Mouse (Mus musculus): ENCODE data around the gene Qsox2. TPM values are rescaled to one million over a fixed set of nuclear protein-coding genes. Genes with fewer than 3 reads are reported as not detected.

The Qsox2 gene
- polyA plus RNA-seq, 1 experiment = 51.8 TPM

DNA sequence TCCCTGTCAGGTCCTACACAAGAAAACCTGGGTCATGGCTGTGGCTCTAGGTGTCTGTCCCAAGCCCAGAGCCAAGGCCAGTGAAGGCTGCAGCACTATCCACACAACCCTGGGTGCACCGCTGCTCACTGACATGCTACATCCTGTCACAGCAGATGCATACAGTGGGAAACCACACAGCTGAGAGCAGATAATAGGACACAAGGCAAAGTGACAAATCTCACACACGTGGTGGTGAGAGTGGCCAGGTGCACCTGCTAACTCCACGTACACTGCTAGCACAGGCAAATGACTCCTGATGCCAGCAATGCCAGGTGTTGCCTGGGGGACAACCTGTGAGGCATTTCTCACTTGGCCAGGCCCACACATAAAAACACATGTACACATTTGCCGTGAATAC lies 12.1 kb downstream of the Qsox2 start:
- no peak for DNase-seq (ENCODE audit: low read depth)

DNA sequence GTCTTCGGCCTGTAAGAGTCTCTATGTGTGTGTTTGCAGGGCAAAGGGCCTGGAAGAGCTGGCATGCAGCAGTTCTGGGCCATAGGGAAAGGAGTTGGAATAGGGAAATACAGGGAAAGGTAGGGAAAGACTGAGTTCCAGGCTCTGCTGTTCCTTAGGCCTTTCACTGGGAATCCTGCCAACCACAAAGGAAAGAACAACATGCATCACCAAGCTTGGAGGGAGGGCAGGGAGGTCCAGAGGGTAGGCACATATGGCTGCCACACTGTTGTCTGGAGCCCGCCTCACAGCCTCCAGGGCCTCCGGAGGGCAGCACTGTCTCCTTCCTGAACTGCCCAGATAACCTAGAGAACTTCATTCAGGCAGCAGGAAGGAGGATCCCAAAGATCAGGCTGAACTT lies 13.4 kb downstream of the Qsox2 start:
- no peak for DNase-seq (ENCODE audit: low read depth)

DNA sequence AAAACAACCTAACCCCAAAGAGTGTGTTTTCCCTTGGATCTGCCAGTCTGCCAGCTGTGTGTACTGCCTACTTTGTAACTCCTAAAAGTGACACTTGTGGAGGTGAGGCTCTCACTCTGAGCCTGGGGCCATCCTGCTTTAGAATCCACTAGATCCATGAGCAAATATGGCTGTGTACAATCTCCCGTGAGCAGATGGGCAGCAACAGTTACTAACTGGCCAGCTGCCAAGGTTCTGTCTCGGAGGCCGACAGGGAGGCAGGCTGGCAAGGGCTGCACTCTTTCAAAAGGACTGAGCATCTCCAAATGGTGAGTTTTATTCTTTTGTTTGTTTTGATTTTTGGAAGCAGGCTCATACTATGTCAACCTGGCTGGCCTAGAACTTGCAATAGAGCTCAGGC lies 22.8 kb downstream of the Qsox2 start:
- DNase-seq (ENCODE audit: low read depth) = no peak

DNA sequence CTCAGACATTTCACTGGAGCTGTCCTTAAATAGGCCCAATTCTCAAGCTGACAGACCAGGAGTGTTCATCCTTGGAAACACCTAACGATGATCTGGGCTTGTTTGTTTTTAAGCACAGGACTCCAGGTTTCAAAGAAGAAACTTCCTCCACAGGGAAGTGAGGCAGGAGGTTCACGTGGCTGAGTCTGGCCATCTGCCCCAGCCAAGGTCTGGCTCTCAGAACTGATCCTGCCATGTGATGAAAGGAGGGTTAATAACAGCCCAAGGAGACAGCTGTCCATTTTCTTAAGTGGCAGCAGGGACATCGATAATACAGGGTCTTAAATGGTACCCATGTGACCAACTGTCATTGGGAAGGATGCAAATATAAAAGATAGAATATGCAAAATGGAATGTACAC lies 27.8 kb downstream of the Qsox2 start:
- no peak for DNase-seq (ENCODE audit: low read depth)

DNA sequence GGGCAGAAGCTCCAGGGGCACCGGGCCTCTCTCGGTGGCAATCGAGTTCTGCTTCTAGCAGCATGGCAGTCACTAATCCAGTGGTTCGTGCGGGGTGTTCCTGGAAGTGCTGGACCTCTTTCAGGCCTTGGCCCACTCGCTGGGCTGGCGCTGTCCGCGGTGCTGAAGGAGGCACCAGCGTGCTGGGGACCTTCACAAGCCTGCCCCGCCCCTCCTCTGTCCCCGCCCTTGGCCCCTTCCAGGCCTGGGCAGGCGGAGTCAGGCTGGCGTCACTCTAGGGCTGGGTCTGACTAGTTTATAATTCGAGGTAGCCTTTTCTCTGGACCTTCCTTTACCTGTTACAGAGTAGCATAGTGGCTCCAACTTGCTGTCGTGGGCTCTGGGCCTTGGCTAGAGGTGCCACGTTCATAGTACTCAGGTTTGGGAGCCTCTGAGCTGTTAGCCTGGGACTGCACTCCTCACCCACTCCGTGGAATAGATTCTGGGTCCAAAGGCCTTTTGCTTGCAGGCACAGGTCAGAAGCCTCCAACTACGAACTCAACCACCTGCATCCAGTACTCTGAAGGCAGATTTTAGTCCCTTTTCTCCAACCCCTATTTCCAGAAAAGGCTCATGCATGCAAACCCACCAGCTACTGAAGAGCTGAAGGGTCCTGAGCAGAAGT lies 29.1 kb downstream of the Qsox2 start, which contains the start of gene Lhx3:
Gene Lhx3, minus strand, starts transcription at position 164 of the 664 bp plus-strand sequence.
- no peak for DNase-seq (ENCODE audit: low read depth)

DNA sequence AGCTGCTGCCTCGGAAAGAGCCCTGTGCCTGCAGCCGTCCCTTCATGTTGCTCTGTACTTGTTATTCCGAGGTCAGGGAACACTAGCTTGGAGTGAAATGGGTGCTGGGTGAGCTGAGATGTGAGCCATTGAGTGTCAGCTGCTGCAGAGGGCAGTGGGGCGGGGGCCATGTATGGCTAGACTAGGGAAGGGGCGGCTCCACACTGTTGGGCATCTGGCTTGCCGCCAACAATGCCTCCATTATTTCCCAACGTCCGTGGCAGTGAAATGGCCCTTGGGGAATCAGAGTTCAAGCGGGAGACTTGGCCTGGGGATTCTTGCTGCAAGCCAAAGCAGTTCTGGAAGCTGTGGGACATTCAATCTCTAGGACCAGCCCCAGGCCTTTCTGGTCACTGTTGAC lies 29.8 kb downstream of the Qsox2 start:
- no peak for DNase-seq (ENCODE audit: low read depth)

DNA sequence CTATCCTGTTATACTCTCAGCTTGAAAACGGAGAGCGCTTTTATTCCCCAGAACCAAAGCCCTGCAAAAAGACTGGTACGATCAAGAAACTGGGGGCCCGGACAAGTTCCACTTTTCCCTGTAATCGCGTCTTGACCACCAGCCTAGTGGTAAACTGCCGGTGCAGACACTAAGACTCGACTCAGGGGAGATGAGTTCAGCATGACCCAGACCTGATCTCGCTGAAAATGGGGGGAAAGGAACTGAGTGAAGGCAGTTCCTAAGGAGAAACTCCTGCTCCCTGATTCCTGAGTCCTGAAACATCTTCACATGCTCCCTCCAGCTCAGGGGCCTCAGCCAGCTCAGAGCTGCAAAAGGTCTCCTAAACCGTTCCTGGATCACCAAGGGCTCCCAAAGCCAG lies 31.6 kb downstream of the Qsox2 start:
- DNase-seq (ENCODE audit: low read depth) = no peak

DNA sequence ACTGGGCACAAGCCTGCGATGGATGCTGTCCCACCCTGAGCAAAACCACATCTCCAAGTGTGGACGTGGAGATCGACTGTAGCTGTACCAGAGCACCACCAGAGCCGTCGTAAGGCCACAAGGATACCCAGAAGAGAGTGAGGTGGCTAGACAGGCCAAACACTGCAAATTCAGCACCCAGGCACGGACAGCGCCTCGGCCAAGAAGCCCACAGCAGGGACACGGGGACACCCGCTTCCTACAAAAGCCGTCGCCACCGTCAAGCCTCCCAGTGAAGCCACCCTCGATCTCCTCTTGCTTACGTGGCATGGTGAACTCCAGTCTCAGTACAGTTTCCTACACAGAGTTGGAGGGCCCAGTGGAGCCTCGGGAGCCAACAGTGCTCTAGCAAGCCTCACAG lies 32.2 kb downstream of the Qsox2 start:
- DNase-seq (ENCODE audit: low read depth) = no peak

DNA sequence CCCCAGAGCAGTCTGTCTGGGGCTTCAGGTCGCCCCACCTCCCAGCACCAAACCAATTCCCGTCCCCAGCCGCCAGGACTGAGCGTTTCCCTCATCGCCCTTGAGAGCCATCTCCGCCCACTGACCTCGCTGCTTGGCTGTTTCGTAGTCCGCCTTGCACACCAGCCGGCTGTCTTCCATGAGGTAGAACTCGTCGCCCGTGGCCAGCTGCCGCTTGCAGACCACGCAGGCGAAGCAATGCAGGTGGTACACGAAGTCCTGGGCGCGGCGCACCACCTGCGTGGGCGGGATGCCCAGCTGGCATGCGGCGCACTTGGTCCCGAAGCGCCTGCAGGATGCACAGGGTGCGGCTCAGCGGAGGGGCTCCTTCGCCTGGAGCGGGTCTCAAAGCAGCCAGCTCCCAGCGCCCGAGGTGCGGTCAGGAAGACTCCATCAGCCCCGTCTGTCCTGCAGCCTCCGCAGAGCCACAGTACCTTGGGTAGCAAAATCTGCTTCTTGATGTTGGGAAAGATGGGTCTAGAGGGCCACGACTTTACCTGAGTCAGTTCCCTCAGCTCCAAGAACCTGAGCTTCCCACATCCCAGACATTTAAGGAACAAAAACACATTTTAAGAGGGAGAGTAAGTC lies 34.4 kb downstream of the Qsox2 start:
- no peak for DNase-seq (ENCODE audit: low read depth)

DNA sequence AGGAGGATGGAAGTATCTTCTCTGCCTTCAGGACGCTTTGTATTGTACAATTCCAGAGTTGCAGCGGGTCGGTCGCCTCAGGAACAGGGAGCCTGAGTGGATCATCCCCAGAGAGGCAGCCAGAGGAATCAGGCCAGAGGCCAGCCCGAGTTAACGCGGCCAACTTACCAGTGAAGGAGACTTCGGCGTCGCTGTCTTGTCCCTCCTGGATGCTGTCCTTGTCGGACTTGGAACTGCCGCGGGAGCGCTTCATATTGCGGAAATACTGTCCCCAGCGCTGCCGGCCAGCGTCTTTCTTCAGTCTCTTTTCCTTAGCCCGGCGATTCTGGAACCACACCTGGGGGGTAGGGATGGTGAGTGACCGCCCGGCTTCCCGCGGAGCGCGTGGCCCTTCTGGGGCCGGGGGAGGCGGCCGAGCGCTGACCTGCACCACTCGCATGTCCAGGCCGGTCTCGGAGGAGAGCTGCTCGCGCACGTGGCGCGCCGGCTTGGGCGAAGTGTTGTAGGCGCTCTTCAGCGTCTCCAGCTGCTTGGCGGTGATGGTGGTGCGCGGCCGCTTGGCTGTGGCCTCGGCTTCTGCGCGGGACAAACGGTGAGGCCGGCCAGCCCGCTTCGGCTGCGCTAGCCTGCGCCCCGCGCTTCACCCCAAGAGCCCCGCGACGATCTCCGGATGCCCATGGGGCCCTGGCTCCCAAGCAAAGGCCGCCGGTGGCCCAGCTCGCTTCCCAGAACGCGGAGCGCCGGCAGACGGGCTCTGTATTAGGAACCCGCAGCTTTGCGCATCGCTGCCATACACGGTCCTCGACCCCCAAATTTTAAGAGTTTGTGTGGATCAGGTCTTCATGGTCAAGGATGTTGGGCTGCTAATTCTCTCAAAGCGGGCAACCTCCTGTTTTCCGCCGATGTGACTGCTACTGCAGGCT lies 35.1 kb downstream of the Qsox2 start:
- no peak for DNase-seq (ENCODE audit: low read depth)

GRCm38 (mm10) chr2:26198488-26198887 lies 38.8 kb downstream of the Qsox2 start:
- DNase-seq (ENCODE audit: low read depth) = no peak

DNA sequence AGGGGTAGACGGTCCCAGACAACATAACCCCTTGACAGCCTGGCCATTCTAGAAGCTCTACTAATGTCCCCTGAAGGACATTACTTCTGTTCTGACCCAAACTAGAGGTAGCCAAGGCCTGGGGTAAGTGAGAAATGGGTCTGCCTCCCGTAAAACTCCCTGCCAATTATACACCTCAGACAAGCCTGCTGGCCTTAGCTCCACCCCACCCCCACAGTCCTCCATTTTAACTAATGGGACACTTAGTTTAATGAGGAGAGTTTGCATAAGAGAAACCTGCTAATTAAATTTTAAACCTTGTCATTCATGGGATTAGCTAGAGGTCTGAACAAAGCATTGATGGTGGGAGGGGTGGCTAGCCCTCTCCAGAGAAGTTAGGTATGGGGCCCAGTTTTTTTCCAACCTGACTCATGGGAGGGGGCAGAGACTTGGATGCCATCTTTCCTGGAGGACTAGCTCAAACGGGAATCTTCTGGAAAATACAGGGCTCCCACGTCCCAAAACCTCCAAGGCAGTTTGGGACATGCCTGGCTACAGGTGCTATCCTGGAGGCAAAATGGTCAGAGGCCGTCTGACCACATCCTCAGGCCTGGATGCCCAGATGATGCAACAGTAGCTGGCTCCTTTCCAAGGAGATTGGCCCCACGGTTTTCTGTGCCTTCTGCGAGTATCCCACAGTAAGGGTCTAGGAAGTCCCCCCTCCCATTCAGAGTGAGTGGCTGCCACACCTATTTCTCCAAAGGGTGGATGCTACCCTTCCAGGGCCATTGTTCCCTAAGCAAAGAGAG lies 42.6 kb downstream of the Qsox2 start:
- DNase-seq (ENCODE audit: low read depth) = no peak

DNA sequence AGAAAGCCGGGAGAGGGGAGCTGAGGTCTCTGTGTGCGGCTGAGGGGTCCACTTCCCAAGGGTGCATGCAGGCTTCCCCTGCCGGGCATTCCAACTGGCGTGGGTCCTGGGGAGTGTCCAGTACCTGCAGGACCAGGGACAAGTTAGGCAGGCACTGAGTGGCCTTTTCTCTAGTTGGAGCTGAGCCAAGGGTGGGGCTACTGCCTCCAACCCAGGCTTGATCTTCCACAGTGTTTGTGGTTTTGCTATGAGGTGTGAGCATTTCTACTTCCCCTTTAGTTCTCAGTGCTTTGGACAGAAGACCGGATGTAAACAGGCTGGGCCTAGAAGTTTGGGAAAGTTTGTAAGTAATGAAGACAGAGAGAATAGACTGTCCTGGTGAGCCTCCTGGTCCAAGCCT lies 48.8 kb downstream of the Qsox2 start:
- DNase-seq (ENCODE audit: low read depth) = no peak

DNA sequence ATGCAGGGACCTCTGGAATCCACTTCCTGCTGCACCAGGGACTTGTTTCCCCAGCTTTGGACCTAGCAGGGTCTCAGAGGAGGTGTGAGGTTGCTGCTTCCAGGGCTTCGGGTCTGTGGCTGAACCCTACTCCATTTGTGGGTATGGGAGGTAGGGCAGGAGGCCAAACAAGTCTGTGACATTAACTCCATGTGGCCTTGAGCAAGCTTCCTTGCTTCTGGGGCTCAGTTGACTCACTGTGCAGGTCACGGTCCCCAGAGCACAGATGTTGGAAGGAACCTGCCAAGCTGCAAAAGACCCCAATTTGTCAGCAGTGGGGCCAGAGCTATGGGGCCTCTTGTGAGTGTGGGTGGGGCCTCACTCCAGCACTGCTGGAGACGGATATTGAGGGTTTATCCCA lies 53.0 kb downstream of the Qsox2 start:
- no peak for DNase-seq (ENCODE audit: low read depth)

DNA sequence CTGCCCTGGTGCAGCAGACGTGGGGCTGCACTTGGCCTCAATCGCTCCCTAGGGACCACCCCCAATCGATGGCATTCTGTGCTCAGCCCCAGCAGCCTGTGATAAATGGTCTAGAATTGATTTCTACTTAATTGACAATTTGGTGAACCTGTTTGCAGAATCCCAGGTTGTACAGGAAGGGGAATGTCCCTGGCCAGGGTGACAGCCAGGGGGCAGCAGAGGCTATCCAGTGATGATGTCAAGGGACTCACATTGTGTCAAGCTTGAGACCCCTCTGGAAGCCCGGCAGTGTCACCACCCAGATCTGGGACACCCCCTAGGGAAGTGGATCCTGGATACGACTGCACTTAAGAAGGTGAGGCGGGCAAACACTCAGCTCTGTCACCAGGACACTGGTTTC lies 54.7 kb downstream of the Qsox2 start:
- no peak for DNase-seq (ENCODE audit: low read depth)

DNA sequence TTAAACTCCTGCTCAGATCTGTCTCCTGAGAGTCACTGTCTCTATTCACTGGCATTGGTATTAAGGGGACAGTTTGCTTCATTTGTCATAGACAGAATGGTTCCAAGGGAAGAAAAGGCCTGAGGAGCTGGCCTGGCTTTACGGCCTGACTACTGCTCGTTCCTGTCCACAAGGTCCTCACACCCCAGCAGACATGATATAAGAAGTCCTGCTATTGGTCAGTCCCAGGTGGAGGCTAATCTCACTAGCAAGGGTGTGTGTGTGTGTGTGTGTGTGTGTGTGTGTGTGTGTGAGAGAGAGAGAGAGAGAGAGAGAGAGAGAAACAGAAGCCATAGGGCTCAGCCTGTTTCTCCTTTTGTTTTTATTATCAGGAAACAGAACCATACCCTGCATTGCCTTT lies 60.1 kb downstream of the Qsox2 start:
- no peak for DNase-seq (ENCODE audit: low read depth)

- DNase-seq (ENCODE audit: low read depth) = no peak
These were observed 60.6 kb downstream of the Qsox2 start for GRCm38 (mm10) chr2:26176731-26177130.

- DNase-seq (ENCODE audit: low read depth) = no peak
These were observed 62.1 kb downstream of the Qsox2 start for GRCm38 (mm10) chr2:26175191-26175590.

GRCm38 (mm10) chr2:26172166-26172565 lies 65.2 kb downstream of the Qsox2 start:
- DNase-seq (ENCODE audit: low read depth) = no peak

GRCm38 (mm10) chr2:26170376-26170775 lies 66.9 kb downstream of the Qsox2 start:
- no peak for DNase-seq (ENCODE audit: low read depth)

- no peak for DNase-seq (ENCODE audit: low read depth)
These were observed 68.3 kb downstream of the Qsox2 start for GRCm38 (mm10) chr2:26168843-26169579.
